Mouse (Mus musculus): ENCODE measurements at regions not wholly inside any gene's neighbourhood (a gene's known extent, or its start where the extent isn't known, plus 50 kb on each side); places are given as distances from the start of the nearest gene placed in this dataset.

DNA sequence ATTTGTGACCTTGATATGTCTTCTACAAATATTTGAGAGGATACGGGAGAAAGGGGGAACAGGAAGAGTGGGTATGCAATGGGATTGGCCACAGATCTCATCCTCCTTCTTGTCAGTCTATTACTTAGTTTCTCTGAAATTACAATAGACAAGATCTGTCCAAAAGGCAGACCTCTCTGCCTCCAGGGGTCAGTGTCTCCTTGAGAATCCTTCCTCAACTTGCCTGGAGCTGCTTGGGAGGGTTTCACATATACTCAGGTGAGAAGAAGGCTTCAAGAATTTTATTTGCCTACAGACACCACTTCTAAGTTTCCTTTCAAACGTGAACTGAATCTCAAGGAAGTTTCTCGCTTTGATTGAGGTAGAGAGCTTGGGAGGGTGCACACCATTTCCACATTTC lies 575.0 kb upstream of the Fam241a start:
- DNase-seq (ENCODE audit: extremely low spot score in 1 of 2, low spot score in 1 of 2) = peak in 1 of 2 experiments; percentile 4

DNA sequence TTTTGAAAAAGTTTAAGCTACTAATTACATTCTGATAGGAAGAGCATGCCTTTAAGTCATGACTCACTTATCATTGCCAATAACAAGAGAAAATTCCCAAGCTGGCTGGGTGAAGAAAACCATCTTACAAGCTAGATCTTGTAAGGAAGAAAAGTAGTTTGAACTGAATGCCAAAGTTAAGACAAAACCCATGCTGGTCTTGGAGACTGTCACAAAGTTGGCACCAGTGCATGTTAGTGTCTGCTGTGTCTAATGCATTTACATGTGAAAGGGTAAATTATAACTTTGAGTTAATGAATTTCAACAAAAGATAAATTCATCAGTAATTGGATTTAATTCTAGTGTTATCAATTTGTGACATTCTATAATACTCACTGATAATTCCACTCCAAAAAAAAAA lies 533.6 kb upstream of the Fam241a start:
- no peak for DNase-seq (ENCODE audit: extremely low spot score in 1 of 2, low spot score in 1 of 2)

DNA sequence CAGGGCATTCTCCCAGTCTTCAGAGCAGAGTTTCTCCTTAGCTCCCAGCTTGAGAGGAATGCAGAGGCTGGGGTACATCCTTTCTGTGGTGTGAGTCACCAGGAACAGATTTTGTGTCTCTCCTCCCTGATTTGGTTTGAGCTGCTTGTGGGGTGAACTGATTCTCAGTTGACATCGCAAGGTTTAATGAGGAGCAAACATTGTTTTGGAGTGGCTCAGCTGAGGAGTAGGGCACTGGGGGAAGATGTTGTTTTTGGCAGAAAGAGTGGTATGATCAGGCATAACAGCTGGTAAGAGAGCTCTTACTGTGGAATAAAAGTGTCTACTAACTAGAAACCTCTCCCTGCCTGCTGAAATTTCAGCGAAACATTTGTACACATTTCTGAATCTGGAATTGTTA lies 519.4 kb upstream of the Fam241a start:
- no peak for DNase-seq (ENCODE audit: extremely low spot score in 1 of 2, low spot score in 1 of 2)

DNA sequence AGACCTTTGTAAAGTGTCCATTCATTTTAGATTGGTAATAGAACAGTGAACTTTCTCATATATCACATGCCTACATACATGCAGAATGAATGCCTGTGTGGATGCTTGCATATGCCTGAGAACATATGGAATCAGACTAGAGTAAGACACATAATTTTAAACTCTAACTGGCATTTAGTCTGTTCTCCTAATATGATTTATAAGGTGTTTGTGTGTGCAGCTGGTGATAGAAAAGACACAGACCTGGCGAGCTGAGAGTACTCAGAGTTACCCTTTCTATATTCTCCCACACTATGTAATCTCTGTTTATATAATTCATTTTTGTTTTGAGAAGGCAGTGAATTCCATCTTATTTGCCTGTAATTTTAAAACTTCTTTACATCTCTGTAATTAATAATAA lies 517.4 kb upstream of the Fam241a start:
- no peak for DNase-seq (ENCODE audit: extremely low spot score in 1 of 2, low spot score in 1 of 2)

DNA sequence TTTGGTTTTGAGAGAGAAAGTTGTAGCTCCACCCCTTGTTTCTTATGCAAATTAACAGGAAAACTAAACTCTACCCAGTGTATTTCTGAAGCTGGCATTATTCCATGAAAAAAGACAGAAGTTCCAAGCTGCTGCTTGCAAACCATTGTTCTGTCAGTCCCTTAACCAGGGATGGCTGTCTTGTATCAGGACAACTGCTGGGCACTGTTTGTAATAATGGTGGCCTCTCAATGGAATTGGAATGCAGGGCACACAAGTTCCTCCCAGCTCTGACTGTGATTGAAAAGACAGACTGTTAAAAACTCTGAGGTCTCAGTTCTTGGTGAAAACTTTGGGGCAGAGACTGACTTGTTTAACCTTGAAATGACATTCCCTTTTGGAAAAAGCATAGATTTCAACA lies 516.0 kb upstream of the Fam241a start:
- DNase-seq (ENCODE audit: extremely low spot score in 1 of 2, low spot score in 1 of 2) = no peak

DNA sequence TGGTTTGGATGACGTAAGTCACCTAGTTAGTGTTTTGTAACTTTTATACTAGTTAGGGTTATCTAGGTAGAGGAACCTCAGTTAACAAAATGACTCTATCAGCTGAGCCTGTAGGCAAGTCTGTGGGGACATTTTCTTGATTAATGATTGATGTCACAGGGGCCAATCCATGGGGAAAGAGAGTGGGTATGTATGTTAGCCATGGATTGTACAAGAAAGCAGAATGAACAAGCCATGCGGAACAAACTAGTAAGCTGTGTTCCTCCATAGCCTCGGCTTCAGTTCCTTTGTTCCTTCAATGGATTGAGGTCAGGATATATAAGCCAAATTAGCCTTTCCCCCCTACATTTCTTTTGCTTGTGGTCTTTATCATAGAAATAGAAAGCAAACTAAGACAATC lies 498.7 kb upstream of the Fam241a start:
- no peak for DNase-seq (ENCODE audit: extremely low spot score in 1 of 2, low spot score in 1 of 2)

DNA sequence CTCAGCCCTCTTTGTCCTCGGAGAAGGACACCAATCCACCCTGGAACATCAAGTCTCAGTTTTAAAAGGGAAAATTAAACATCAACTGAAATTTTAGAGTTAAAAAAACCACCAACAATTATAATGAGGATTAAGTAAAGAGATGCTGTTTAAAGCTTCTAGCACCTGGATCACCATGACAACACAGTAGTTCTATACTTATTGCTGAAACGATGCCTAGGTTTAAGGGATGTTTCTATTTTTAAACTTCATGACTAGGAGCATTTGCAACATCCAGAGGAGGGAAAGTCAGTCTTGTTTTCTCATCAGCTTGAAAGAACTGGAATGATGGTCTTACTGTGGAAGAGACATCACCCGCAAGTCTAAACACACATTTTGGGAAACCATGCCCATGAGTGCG lies 484.5 kb upstream of the Fam241a start:
- no peak for DNase-seq (ENCODE audit: extremely low spot score in 1 of 2, low spot score in 1 of 2)

DNA sequence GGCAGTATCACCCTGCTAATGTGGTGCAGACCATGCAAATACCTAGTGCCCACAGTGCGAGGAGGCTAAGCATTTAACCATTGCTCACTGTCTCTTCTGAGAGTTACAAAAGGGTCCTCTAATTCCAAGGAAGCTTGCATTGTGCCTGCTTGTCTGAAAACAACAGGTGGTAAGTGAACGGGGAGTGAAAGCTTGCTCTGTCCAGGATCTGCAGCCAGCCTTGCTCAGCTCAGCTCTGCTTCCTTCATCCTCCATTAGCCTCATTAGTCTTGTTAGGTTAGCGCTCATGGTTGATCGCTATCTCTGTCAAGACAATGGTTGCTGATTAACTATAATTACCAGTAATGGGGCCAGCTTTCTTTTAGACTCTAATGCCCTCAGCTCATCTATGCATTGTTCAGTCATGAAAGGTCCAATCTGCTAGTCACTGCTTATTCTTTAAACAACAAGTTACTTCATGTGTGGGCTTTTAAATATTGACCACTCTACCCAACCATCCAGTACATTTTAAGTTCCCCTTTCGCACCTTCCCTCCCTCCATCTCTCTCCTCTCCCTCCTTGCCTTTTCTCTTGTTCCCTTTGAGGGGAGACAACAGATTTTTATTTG lies 473.5 kb upstream of the Fam241a start:
- no peak for DNase-seq (ENCODE audit: extremely low spot score in 1 of 2, low spot score in 1 of 2)

DNA sequence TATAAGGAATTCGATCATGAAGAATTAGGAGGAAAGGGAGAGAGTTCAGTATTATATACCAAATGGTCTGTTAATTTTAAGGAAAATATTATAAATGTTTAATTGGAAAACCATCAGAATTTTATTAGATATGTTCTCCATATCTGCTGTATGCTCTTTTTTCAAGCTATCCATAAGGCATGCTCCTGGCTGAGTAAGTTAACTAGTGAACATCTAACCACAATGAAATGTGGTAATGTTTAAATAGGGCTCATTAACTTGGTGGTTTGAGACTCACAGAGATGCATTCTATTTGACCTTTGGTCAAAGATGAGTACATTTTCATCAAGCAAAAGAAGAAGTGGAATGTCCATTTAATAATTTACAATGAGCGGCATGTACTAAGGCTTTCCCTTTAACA lies 466.2 kb upstream of the Fam241a start:
- no peak for DNase-seq (ENCODE audit: extremely low spot score in 1 of 2, low spot score in 1 of 2)

DNA sequence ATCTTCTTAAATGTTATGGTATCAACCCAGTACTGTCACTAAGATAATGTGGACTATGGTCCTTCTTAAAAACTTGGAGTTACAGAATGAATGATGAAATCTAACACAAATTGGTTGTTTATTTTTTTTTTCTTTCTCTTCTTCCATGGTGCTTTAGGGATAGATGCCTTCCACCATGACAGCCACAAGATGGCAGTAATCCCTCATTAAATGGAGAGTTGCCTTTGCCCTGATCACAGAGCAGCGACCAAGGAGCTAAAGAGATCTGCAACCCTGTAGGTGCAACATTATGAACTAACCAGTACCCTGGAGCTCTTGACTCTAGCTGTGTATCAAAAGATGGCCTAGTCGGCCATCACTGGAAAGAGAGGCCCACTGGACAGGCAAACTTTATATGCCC lies 453.0 kb upstream of the Fam241a start:
- peak in 1 of 2 experiments; percentile 22 for DNase-seq (ENCODE audit: extremely low spot score in 1 of 2, low spot score in 1 of 2)

DNA sequence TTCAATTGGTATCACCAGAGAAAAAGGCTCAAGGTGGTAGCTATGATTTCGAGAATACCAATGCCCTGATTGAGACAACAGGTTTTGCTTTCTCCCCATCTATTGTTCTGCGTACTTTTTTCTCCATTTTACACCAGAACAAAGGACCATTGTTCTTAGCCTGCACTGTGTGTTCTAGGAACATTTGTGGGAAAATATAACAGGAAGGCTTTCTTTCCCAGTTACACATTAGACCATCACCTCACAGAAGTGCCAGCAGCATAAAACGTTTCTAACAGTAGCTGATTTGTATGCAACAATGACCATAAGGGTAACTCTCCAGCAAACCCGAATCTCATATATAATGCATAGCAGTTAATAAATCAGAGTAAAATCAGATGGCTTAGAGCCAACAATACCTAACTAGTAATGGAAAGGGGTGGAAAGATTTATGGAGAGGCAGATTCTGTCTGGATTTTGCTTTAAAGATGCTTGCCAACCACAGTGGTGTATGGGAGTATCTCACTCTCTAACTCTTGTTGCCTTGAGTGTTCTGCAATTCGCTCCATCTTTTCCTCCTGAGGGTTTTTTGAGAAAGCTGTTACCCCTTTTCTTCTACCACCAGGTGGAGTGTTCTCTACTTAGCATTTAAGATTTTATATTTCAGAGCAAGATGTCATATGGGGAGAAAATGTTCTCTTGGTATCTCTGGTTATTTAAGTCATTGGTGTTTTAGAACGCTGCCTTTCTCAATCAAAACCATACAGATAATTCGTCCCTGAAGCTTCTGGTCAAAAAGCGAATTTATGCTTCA lies 451.9 kb upstream of the Fam241a start:
- no peak for DNase-seq (ENCODE audit: extremely low spot score in 1 of 2, low spot score in 1 of 2)

DNA sequence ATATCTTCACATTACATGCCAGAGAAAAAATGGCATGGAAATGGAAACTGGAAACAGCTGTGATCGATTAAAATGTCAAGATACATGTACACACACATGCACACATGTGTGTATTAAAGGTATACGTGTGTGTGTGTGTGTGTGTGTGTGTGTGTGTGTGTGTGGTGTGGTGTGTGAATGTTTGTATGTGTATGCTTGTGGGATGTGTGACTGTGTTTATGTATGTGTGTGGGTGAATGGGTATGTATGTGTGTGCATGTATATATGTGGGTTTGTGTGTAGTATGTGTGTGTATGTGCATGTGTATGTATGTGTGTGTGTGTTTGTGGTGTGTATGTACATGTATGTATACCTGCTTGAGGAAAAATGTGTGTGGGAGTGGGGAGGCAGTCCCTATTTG lies 441.4 kb upstream of the Fam241a start:
- DNase-seq (ENCODE audit: extremely low spot score in 1 of 2, low spot score in 1 of 2) = no peak

DNA sequence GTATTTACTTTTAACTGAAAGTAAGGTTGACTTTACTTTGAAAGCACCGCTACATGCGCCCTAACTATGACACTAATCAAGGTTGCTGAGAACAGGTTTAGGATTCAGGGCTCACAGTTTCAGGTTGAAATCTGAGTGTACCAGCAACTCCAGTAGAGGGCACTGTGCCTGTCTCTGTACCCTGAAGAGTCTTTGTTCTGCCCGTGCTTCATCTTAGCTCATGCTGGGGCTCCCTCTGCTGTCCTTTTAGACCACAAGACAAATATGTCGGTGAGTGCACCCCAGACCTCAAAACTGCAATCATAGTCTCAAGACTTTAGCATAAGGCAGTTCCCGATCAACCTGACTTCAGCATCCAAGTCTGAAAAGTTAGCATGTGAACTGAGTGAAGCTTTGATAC lies 440.9 kb upstream of the Fam241a start:
- peak; percentile 38 to 68 for DNase-seq (ENCODE audit: extremely low spot score in 1 of 2, low spot score in 1 of 2)

DNA sequence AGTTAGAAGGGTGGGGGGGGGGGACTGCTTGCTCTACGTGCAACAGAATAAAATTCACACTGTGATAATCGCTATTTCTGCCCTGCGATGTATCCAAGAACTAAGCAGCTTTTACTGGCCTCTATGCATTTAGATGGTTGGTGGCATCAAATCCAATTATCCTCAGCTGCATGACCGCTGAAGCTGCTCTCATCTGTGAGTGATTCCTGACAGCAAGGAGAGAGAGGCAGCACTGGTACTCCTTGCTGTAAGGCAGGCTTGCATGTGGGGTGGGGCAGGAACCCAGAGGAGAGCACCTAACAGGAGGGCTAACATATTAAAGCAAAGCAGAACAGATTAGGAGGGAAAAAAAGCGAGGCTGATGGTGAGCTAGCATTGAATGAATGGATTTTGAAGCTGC lies 431.6 kb upstream of the Fam241a start:
- no peak for DNase-seq (ENCODE audit: extremely low spot score in 1 of 2, low spot score in 1 of 2)

DNA sequence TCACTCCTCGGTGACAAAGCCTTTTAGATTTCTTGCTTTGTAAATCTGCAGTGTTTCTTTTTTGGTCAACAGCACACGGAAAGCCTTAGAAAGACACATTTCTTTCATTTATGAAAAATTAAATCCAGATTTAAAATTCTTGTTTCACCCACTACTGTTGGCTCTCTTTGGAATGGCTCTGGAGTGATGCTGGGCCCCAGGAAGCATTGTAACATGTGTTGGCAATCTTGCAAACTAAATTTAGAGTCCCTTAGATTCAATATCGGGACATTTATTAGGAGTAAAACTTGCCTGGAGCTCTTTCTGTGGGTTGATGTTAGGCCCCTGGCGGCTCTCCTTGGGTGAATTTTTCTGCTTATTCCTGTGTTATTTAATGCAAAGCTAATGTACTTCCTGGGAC lies 405.2 kb upstream of the Fam241a start:
- no peak for DNase-seq (ENCODE audit: extremely low spot score in 1 of 2, low spot score in 1 of 2)

DNA sequence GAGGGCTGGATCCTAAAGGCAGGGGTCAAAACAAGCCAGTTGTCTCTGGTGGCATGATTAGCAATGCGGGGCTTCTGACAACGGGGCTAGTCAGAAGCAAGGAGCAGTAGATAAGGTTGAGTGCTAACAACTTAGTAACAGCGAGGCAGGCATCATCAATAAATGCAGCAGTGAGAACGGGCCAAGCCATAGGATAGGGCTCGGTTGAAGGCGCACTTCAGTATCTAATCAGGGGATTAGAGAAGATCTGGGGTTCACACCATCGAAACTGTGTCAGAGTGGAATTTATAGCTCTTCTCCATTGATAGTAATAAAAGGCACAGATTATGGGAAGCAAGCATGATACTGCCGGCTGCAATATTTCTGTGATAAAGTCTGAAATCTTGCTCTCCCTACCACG lies 402.0 kb upstream of the Fam241a start:
- DNase-seq (ENCODE audit: extremely low spot score in 1 of 2, low spot score in 1 of 2) = no peak

DNA sequence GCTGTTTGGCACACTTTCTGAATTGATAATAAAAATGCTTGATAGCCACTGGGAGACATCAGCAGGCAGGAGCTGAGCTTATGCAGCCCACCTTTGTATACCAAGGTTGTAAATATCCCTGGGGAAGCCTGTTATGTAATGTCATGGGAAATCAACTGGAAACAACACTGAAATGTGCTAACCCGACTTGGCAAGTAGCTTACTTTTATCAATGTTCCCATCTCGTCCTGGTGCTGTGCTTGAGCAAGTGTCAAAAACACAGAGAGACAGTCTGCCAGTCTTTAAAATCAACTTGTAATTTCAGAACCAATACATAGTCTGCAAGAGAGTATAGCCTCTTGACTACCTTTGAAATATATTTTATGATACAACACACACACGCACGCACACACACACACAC lies 391.7 kb upstream of the Fam241a start:
- no peak for DNase-seq (ENCODE audit: extremely low spot score in 1 of 2, low spot score in 1 of 2)

DNA sequence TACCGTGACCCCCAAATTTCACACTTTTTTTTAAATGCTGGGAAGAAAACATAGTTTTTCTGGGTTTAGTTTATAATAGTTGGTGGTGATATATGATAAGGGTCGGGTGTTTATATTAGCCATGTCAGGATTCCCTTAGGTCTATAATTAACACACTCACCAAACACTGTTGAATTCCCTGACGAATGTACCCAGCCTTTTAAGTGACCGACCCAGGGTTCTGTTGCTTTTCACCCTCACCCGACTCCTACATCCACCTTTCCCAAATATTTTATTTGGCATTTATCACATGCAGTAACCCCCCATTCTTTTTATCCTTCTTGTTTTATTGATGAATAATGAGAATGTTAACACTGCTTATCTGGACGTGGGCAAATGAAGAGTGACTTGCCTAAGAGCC lies 389.1 kb upstream of the Fam241a start:
- no peak for DNase-seq (ENCODE audit: extremely low spot score in 1 of 2, low spot score in 1 of 2)

DNA sequence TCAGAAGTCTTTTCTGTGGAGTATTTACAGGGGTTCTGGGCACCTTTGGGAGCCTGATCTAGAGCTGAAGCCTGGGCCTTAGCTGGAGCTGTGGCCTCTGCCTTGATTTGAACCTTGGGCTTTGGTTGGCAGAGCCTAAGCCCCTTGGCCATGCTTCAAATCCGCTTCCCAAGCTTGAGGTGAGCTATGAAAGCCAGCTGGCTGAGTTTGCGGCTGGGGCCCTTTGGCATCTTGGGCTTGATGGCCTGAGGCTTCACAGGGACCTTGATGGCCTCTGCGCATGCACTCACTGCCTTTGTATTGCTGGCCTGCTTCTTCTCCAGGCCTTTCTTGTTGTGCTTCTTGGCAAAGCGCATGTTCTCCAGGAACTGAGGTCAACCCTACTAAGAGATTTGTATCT lies 384.5 kb upstream of the Fam241a start:
- DNase-seq (ENCODE audit: extremely low spot score in 1 of 2, low spot score in 1 of 2) = no peak

DNA sequence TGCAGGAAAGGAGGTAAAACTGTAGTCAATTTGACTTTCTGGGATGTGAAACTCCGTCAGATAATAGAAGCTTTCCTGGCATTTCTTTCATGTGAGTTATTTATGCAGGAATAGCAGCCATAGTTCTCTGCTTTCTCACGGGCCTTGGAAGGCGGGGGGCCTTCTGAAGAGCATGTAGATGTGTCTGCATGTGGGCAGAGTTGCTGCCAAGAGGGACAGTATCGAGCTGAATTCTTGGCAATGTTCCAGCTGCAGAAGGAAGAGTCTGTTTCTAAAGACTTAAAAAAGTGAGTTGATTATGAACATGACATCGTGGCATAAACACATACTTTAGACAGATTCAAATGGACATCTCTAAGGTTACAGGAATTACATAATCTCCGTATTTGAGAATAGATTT lies 374.5 kb upstream of the Fam241a start:
- no peak for DNase-seq (ENCODE audit: extremely low spot score in 1 of 2, low spot score in 1 of 2)

DNA sequence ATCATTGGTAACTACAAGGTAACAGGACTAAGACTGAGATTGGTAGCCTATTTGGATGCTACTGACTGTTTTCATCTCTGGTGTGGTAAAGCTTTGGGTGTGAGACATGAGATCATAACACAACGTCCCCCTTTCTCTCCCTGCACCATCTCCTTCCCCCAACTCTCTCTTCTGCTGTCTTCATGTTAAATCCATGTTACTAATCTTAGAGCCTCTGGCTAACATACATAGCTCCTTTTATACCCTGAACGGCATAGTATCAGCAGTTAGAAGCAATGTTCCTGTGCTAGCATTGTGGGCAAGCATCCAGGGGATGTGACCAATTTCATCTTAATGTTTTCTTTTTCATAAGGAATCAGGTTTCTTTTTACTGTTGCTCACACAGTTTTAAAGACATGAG lies 365.1 kb upstream of the Fam241a start:
- DNase-seq (ENCODE audit: extremely low spot score in 1 of 2, low spot score in 1 of 2) = no peak

DNA sequence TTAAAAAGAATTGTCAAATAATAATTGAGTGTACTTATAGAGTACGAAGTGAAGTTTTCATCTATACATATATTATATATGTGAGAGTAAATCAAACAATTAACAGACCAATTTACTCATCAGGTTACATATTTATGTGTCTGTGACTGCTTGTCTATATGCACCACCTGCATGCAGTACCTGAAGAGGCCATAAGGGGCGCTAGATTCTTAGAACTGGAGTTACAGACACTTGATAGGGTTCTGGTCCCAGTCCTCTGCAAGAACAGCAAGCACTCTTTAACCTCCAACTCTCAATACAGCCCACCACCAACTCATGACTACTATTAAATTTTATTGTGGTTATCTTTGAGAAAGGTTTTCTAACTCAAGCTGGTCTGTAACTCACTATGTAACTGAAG lies 351.7 kb upstream of the Fam241a start:
- no peak for DNase-seq (ENCODE audit: extremely low spot score in 1 of 2, low spot score in 1 of 2)

All from layer of hippocampus, postnatal 25 days (tissue).